Mouse (Mus musculus) liver, embryonic 18 days (tissue): Measurements from ENCODE around the gene Kirrel2. TPM values are rescaled to one million over a fixed set of nuclear protein-coding genes. Genes with fewer than 3 reads are reported as not detected.

ENCODE experiments used
- polyA plus RNA-seq: library from polyadenylated mRNA; depleted of rRNA; stranded (reverse); fragments of >200 nt; gene quantifications from 2 replicates; pipeline ENCODE4 v1.2.3, GENCODE M21; 2012; rRNA removed

Gene Kirrel2
- 0.08 and 0.24 TPM in 2 replicates for polyA plus RNA-seq

GRCm38 (mm10) chr7:30457629-30458330, at the start of gene Kirrel2, which contains the start of gene Nphs1:
TSS of gene Kirrel2 (minus strand) at chr7:30457690.
TSS of gene Nphs1 (plus strand) at chr7:30458315.

GRCm38 (mm10) chr7:30493401-30493931, 36.0 kb upstream of the Kirrel2 start, which contains the start of gene Prodh2:
TSS of gene Prodh2 (plus strand) at chr7:30493622.

GRCm38 (mm10) chr7:30444971-30445751, 12.3 kb downstream of the Kirrel2 start, which contains the start of gene Aplp1:
TSS of gene Aplp1 (minus strand) at chr7:30445535.

GRCm38 (mm10) chr7:30421175-30421889, 36.2 kb downstream of the Kirrel2 start, which contains the start of gene Nfkbid:
TSS of gene Nfkbid (plus strand) at chr7:30421732.

GRCm38 (mm10) chr7:30419561-30420499, 37.7 kb downstream of the Kirrel2 start, which contains the start of gene Hcst:
TSS of gene Hcst (minus strand) at chr7:30419854.

GRCm38 (mm10) chr7:30413596-30413995, 43.9 kb downstream of the Kirrel2 start, which contains the start of gene Tyrobp:
TSS of gene Tyrobp (plus strand) at chr7:30413760.

Other genes with a start within 250 kb of the Kirrel2 start
- gene Polr2i, start 225.7 kb downstream of the Kirrel2 start, polyA plus RNA-seq, result 52.4 and 53.8 TPM in 2 replicates
- 16.3 and 18.1 TPM in 2 replicates for gene Tbcb, start 225.4 kb downstream of the Kirrel2 start, polyA plus RNA-seq
- not detected in 2 replicates for gene Ovol3, start 222.0 kb downstream of the Kirrel2 start, polyA plus RNA-seq
- 0.03 and 0.06 TPM in 2 replicates for gene Thap8, start 177.6 kb downstream of the Kirrel2 start, polyA plus RNA-seq
- 7.1 and 8.5 TPM in 2 replicates for gene Wdr62, start 177.3 kb downstream of the Kirrel2 start, polyA plus RNA-seq
- gene Clip3, start 166.0 kb downstream of the Kirrel2 start, polyA plus RNA-seq, result 0.48 and 1.3 TPM in 2 replicates
- 18.7 and 21.2 TPM in 2 replicates for gene Alkbh6, start 149.0 kb downstream of the Kirrel2 start, polyA plus RNA-seq
- gene Syne4, start 142.9 kb downstream of the Kirrel2 start, polyA plus RNA-seq, result 33.6 and 40.1 TPM in 2 replicates
- 0.35 and 0.37 TPM in 2 replicates for gene E130208F15Rik, start 135.9 kb downstream of the Kirrel2 start, polyA plus RNA-seq
- 6.4 and 7.1 TPM in 2 replicates for gene Sdhaf1, start 133.8 kb downstream of the Kirrel2 start, polyA plus RNA-seq
- 4.1 and 4.2 TPM in 2 replicates for gene Lrfn3, start 94.9 kb downstream of the Kirrel2 start, polyA plus RNA-seq
- 219 and 235 TPM in 2 replicates for gene Tyrobp, start 43.9 kb downstream of the Kirrel2 start, polyA plus RNA-seq
- 9.2 and 10.5 TPM in 2 replicates for gene Hcst, start 37.8 kb downstream of the Kirrel2 start, polyA plus RNA-seq
- 1.9 TPM in 2 replicates for gene Nfkbid, start 36.0 kb downstream of the Kirrel2 start, polyA plus RNA-seq
- gene Aplp1, start 12.2 kb downstream of the Kirrel2 start, polyA plus RNA-seq, result 2.4 and 2.6 TPM in 2 replicates
- gene Nphs1, start 625 bp upstream of the Kirrel2 start, polyA plus RNA-seq, result 0.01 and 0.06 TPM in 2 replicates
- gene Prodh2, start 35.9 kb upstream of the Kirrel2 start, polyA plus RNA-seq, result 170 and 183 TPM in 2 replicates
- 3.4 and 4.6 TPM in 2 replicates for gene Arhgap33, start 77.4 kb upstream of the Kirrel2 start, polyA plus RNA-seq
- gene Hspb6, start 94.5 kb upstream of the Kirrel2 start, polyA plus RNA-seq, result 3.5 and 4.6 TPM in 2 replicates
- gene Proser3, start 94.6 kb upstream of the Kirrel2 start, polyA plus RNA-seq, result 3.4 and 6.2 TPM in 2 replicates
- gene Lin37, start 102.1 kb upstream of the Kirrel2 start, polyA plus RNA-seq, result 13.1 and 13.4 TPM in 2 replicates
- 20.0 and 21.9 TPM in 2 replicates for gene U2af1l4, start 105.6 kb upstream of the Kirrel2 start, polyA plus RNA-seq
- 0.68 and 0.95 TPM in 2 replicates for gene Gm49396, start 105.7 kb upstream of the Kirrel2 start, polyA plus RNA-seq
- gene Psenen, start 105.9 kb upstream of the Kirrel2 start, polyA plus RNA-seq, result 61.9 and 66.3 TPM in 2 replicates
- gene Igflr1, start 107.7 kb upstream of the Kirrel2 start, polyA plus RNA-seq, result 1.2 and 1.3 TPM in 2 replicates
- 8.2 and 10.0 TPM in 2 replicates for gene Kmt2b, start 131.0 kb upstream of the Kirrel2 start, polyA plus RNA-seq
- 0.24 and 0.36 TPM in 2 replicates for gene Zbtb32, start 141.2 kb upstream of the Kirrel2 start, polyA plus RNA-seq
- 0.23 and 0.35 TPM in 2 replicates for gene Upk1a, start 155.2 kb upstream of the Kirrel2 start, polyA plus RNA-seq
- 514 and 548 TPM in 2 replicates for gene Cox6b1, start 168.5 kb upstream of the Kirrel2 start, polyA plus RNA-seq
- gene Etv2, start 178.2 kb upstream of the Kirrel2 start, polyA plus RNA-seq, result not detected in 2 replicates
- gene Rbm42, start 192.6 kb upstream of the Kirrel2 start, polyA plus RNA-seq, result 21.2 and 21.7 TPM in 2 replicates
- gene Haus5, start 207.3 kb upstream of the Kirrel2 start, polyA plus RNA-seq, result 13.8 and 14.4 TPM in 2 replicates
- not detected in 2 replicates for gene Pmis2, start 213.9 kb upstream of the Kirrel2 start, polyA plus RNA-seq
- 0.24 and 0.43 TPM in 2 replicates for gene 2200002J24Rik, start 241.2 kb upstream of the Kirrel2 start, polyA plus RNA-seq